Mouse (Mus musculus): ENCODE data around the gene Klhdc8b. TPM values are rescaled to one million over a fixed set of nuclear protein-coding genes. Genes with fewer than 3 reads are reported as not detected.

Klhdc8b gene
- polyA plus RNA-seq, 1 experiment from 2014 or later, result 26.8 TPM

DNA sequence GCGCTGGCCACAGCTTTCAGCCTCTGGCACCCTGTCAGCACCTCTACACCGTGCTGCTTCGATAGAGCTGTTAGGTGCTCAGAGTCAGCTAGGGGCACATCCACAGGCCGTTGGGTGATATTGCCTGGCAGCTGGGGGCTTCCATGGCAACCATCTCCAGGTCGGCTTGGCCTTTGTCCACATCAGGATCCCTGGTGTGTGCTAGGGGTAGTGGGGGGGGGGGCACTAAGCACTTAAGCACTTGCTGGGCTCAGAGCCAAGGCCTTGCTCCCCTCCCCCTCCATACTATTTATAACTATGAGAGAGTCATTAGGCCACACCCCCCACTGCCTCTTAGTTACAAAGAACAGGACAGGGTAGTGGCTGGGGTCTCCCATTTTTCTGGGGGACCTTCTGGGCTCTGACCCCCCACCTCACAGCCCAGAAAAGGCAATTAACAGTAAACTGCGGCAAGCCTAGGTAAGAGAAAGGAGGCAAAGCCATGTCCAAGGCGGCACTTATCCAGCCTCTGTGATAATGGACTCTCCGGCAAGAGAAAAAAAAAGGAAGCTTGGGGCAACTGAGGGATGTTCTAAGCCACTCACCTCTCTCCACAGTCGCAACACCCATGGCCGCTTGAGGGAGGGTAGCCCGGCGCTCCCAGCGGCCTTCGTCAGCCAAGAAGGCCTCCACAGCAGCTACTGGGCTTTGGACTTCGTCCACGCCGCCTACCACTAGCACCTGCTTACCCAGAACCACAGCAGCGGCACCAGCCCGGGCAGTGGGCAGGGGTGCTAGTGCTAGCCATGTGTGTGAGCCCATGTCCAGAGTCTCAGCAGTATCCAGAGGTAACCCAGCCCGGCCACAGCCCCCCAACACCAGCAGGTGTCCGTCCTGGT is 10.8 kb downstream of the Klhdc8b start:
- H3K4me1 ChIP-seq (replicated peaks; ENCODE audit: control insufficient read depth, insufficient read depth, low read length), result peaks cover 41% of the 10 kb centered on the region
- ATAC-seq (replicated peaks; ENCODE audit: low FRiP score) (peak; percentile 6; the same call in 1 of the 2 replicates), DNase-seq (ENCODE audit: low spot score) (no peak)
- no peaks in the 10 kb centered on the region for H3K9me3 ChIP-seq (ENCODE audit: control insufficient read depth, low read length)
- H3K4me2 ChIP-seq, result peak overlapping the region; percentile 98
- peak overlapping the region; percentile 90 for H3K27ac ChIP-seq (ENCODE audit: low read depth, low read length)
- H3K27me3 ChIP-seq (replicated peaks; ENCODE audit: control insufficient read depth, insufficient read depth, low read length), result no peaks in the 10 kb centered on the region
- 63% methylated on average over 21 of the region's 21 CpGs for WGBS
- H3K36me3 ChIP-seq (ENCODE audit: control insufficient read depth, insufficient read depth, low read length), result peaks cover 4% of the 10 kb centered on the region; the same call in 1 of the 2 replicates
- H3K9ac ChIP-seq (ENCODE audit: low read depth, low read length), result peak overlapping the region; percentile 70
- peak overlapping the region; percentile 65 for H3K4me3 ChIP-seq (ENCODE audit: low read depth, low read length)

DNA sequence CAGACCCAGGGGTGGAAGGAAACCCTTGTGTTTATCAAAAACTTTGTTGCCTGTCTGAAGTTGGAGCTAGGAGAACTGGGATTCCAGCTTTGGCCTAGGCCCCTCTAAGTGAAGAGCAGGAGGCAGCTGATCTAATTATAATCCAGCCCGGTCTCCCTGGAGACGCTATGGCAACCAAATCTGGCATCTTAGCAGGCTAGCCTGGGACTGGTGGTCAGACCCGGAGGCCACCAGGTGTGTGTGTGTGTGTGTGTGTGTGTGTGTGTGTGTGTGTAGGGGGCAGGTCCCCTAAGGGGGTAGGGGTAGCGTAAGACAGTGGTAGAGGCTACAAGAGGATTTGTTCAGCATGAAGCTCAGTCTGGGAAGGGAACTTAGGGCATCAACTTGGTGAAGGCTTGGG is 11.5 kb downstream of the Klhdc8b start:
- Histone ChIP-seq H3K9ac (ENCODE audit: low read depth, low read length) (peak overlapping the region; percentile 70), H3K36me3 (ENCODE audit: control insufficient read depth, insufficient read depth, low read length) (peaks cover 4% of the 10 kb centered on the region; the same call in 1 of the 2 replicates)

DNA sequence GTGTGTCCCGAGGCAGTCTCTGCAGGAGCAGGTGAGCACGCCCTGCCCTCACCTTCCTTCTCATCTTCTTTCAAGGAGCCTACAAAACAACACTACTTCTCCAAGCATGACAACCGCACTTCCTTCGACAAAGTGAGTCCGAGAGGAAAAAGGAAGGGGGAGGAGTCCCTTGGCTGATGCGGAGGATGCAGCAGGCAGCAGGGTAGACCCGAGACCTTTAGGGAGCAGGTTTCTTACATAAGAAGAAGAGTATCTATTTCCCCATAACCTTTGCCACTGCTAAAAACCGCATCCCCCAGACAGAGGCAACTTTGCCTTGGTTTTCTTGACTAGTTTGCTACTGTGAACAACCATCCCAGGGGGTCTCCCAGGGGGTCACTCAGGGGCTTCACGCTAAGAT is 16.3 kb downstream of the Klhdc8b start:
- 50% methylated on average over 9 of the region's 9 CpGs for WGBS
- ATAC-seq (replicated peaks; ENCODE audit: low FRiP score), result no peak
- H3K9me3 ChIP-seq (ENCODE audit: control insufficient read depth, low read length), result no peaks in the 10 kb centered on the region

More for the DNA sequence above, 11.5 kb downstream of the Klhdc8b start:
- peak overlapping the region; percentile 65 for H3K4me3 ChIP-seq (ENCODE audit: low read depth, low read length)
- DNase-seq (ENCODE audit: low spot score) (no peak), ATAC-seq (replicated peaks; ENCODE audit: low FRiP score) (no peak)
- no peaks in the 10 kb centered on the region for H3K27me3 ChIP-seq (replicated peaks; ENCODE audit: control insufficient read depth, insufficient read depth, low read length)
- peak overlapping the region; percentile 98 for H3K4me2 ChIP-seq
- H3K9me3 ChIP-seq (ENCODE audit: control insufficient read depth, low read length), result no peaks in the 10 kb centered on the region
- 70% methylated on average over 4 of the region's 4 CpGs for WGBS
- peak overlapping the region; percentile 13; the same call in 1 of the 2 replicates for H3K27ac ChIP-seq (ENCODE audit: low read depth, low read length)
- H3K4me1 ChIP-seq (replicated peaks; ENCODE audit: control insufficient read depth, insufficient read depth, low read length), result peaks cover 41% of the 10 kb centered on the region

DNA sequence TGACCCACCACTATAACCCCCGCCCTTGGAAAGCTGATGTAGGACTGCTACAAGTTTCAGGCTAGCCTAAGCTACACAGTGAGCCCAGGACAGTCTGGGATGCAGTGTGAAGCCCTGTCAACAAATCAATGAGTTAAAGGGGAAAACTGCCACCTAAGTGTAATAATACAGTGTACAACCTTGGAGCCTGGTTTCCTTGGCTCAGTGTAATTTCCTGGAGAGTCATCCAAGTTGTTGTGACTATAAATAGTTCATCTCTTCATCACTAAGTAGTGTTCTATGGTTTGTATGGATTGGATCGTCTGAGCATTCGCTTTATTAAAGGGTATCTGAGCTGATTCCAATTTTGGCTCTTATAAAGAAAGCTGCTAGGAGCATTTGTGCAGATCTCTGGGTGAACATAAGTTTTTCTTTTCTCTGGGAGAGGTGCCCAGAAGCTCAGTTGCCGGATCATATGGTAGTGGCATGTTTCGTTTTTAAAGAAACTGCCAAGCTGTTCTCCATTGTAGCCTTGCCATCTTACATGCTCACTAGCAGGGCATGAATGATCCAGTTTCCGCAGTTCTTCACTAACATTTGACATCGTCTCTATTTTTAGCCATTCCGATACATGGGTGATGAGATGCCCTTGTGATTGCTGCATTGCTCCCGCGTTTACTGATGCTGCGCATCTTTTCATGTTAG is 20.0 kb downstream of the Klhdc8b start:
- WGBS, result 88% methylated on average over 11 of the region's 11 CpGs
- Histone ChIP-seq H3K27me3 (replicated peaks; ENCODE audit: control insufficient read depth, insufficient read depth, low read length) (no peaks in the 10 kb centered on the region), H3K4me1 (replicated peaks; ENCODE audit: control insufficient read depth, insufficient read depth, low read length) (no peaks in the 10 kb centered on the region; the same call in 1 of the 2 replicates), H3K4me3 (ENCODE audit: low read depth, low read length) (no peak overlapping the region), H3K36me3 (ENCODE audit: control insufficient read depth, insufficient read depth, low read length) (no peaks in the 10 kb centered on the region), H3K4me2 (no peak overlapping the region), H3K27ac (ENCODE audit: low read depth, low read length) (no peak overlapping the region), H3K9me3 (ENCODE audit: control insufficient read depth, low read length) (no peaks in the 10 kb centered on the region), H3K9ac (ENCODE audit: low read depth, low read length) (no peak overlapping the region)
- DNase-seq (ENCODE audit: low spot score) (no peak), ATAC-seq (replicated peaks; ENCODE audit: low FRiP score) (no peak)

More for the DNA sequence above, 16.3 kb downstream of the Klhdc8b start:
- peaks cover 4% of the 10 kb centered on the region; the same call in 1 of the 2 replicates for H3K36me3 ChIP-seq (ENCODE audit: control insufficient read depth, insufficient read depth, low read length)
- no peak overlapping the region for H3K27ac ChIP-seq (ENCODE audit: low read depth, low read length)
- no peak overlapping the region for H3K4me3 ChIP-seq (ENCODE audit: low read depth, low read length)
- no peak overlapping the region for H3K9ac ChIP-seq (ENCODE audit: low read depth, low read length)
- peaks cover 8% of the 10 kb centered on the region for H3K4me1 ChIP-seq (replicated peaks; ENCODE audit: control insufficient read depth, insufficient read depth, low read length)
- no peak overlapping the region for H3K4me2 ChIP-seq
- no peak for DNase-seq (ENCODE audit: low spot score)
- H3K27me3 ChIP-seq (replicated peaks; ENCODE audit: control insufficient read depth, insufficient read depth, low read length), result no peaks in the 10 kb centered on the region

DNA sequence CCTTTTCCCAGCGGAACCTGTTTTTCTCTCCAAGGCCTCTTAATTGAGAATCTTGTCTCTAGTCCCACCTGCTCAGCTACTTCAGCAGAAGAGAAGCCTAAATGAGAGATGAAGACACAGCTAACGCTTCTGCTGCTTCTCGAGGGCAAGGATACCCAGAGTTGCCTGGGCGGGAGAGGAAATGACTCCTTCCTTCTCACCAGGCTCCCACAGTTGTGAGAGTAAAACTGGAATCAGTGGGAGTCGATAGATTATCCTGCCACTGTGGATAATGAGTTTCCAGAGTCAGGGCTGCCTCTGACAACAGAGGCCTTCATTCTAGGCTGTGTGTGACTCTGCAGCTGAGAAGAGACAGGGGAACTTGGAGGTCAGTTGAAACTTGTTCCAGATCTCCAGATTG is 20.9 kb downstream of the Klhdc8b start:
- no peak for DNase-seq (ENCODE audit: low spot score)
- no peak for ATAC-seq (replicated peaks; ENCODE audit: low FRiP score)
- no peak overlapping the region for H3K4me2 ChIP-seq
- H3K27me3 ChIP-seq (replicated peaks; ENCODE audit: control insufficient read depth, insufficient read depth, low read length), result no peaks in the 10 kb centered on the region
- 63% methylated on average over 5 of the region's 5 CpGs for WGBS
- no peak overlapping the region for H3K4me3 ChIP-seq (ENCODE audit: low read depth, low read length)
- H3K9me3 ChIP-seq (ENCODE audit: control insufficient read depth, low read length), result no peaks in the 10 kb centered on the region
- no peaks in the 10 kb centered on the region; the same call in 1 of the 2 replicates for H3K4me1 ChIP-seq (replicated peaks; ENCODE audit: control insufficient read depth, insufficient read depth, low read length)
- H3K27ac ChIP-seq (ENCODE audit: low read depth, low read length), result no peak overlapping the region
- no peak overlapping the region for H3K9ac ChIP-seq (ENCODE audit: low read depth, low read length)
- H3K36me3 ChIP-seq (ENCODE audit: control insufficient read depth, insufficient read depth, low read length), result no peaks in the 10 kb centered on the region

DNA sequence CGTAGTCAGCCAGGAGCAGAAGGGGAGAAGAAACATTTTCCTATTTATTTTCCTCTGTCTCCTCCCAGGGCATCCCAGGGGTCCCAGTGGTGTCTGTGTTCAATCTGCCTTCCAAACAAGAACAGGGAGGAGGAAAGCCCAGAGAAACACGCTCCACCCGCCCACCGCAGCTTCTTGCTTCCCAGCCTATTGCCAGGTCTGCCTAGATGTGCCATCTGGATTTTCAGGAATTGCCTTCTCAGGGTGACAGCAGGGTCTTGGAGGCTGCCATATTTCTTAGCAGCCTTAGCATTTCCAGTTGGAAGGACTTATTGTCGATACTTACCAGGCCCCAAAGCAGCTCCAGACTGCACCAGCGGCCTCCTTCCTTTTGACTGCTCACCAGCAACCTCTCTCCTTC is 22.2 kb downstream of the Klhdc8b start:
- ATAC-seq (replicated peaks; ENCODE audit: low FRiP score) (no peak), DNase-seq (ENCODE audit: low spot score) (no peak)
- H3K9ac ChIP-seq (ENCODE audit: low read depth, low read length), result no peak overlapping the region
- H3K9me3 ChIP-seq (ENCODE audit: control insufficient read depth, low read length), result no peaks in the 10 kb centered on the region
- no peak overlapping the region for H3K27ac ChIP-seq (ENCODE audit: low read depth, low read length)
- no peaks in the 10 kb centered on the region for H3K36me3 ChIP-seq (ENCODE audit: control insufficient read depth, insufficient read depth, low read length)
- H3K4me2 ChIP-seq, result no peak overlapping the region
- no peak overlapping the region for H3K4me3 ChIP-seq (ENCODE audit: low read depth, low read length)
- H3K4me1 ChIP-seq (replicated peaks; ENCODE audit: control insufficient read depth, insufficient read depth, low read length), result no peaks in the 10 kb centered on the region
- WGBS, result 84% methylated on average over 6 of the region's 6 CpGs
- H3K27me3 ChIP-seq (replicated peaks; ENCODE audit: control insufficient read depth, insufficient read depth, low read length), result no peaks in the 10 kb centered on the region

DNA sequence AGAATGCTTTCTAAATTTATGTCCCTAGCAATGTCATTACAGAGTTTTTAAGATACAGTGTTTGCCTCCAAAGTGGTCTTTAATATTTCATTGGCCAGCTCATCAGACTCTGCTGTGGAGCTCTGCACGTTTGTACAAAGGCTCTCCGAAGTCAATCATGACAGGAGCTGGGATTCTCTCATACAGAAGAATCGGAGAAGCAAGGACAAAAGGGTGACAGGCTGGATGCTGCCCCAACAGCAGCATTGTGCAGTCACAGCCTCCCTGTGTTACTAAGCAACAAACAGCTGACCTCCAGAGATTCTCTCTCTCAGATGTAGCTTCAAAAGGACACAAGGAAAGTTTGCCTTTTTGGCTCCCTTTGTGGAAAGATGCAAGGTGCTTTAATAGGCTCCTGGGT is 25.2 kb downstream of the Klhdc8b start, which contains the start of gene BC048562:
BC048562 (plus strand) TSS at position 301 of the 400 bp plus-strand sequence.
- H3K36me3 ChIP-seq (ENCODE audit: control insufficient read depth, insufficient read depth, low read length), result no peaks in the 10 kb centered on the region
- no peaks in the 10 kb centered on the region for H3K4me1 ChIP-seq (replicated peaks; ENCODE audit: control insufficient read depth, insufficient read depth, low read length)
- no peak within 1 kb of the TSS for H3K4me3 ChIP-seq (ENCODE audit: low read depth, low read length)
- no peak within 1 kb of the TSS for H3K4me2 ChIP-seq
- ATAC-seq (replicated peaks; ENCODE audit: low FRiP score) (no peak), DNase-seq (ENCODE audit: low spot score) (no peak)
- H3K9ac ChIP-seq (ENCODE audit: low read depth, low read length), result no peak within 1 kb of the TSS
- H3K9me3 ChIP-seq (ENCODE audit: control insufficient read depth, low read length), result no peaks in the 10 kb centered on the region
- no peak within 1 kb of the TSS for H3K27ac ChIP-seq (ENCODE audit: low read depth, low read length)
- H3K27me3 ChIP-seq (replicated peaks; ENCODE audit: control insufficient read depth, insufficient read depth, low read length), result no peaks in the 10 kb centered on the region
- WGBS, result 70% methylated on average over 3 of the region's 3 CpGs

DNA sequence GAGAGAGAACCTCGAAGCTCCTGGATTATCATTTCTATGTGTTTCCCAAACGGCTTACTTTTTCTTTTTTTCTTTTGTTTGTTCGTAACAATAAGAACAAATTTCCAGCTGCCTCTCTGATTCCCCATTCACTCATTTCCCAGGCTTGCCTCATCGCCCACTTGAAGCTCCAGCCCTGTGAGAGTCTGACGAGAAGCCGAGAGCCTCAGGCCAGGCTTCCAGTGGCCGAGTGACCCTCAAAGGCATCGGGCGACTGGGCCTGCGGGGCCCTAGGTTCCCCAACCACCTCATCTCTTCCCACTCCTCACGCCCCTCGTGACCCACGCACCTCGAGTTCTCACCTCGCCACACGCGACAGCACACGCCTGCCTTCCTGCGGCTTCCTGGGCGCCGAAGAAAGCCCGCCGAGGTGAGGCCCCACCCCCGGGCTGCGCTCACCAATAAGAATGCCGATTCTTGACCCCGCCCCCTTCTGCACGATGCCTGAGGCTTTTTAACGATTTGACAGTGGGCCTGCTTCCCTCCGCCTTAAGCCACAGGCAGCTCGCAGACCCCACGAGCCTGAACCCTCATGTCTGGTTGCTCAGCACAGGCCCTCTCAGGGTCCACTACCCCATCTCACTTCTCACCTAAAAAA is 29.8 kb downstream of the Klhdc8b start:
- Histone ChIP-seq H3K9ac (ENCODE audit: low read depth, low read length) (no peak overlapping the region), H3K4me1 (replicated peaks; ENCODE audit: control insufficient read depth, insufficient read depth, low read length) (no peaks in the 10 kb centered on the region), H3K27me3 (replicated peaks; ENCODE audit: control insufficient read depth, insufficient read depth, low read length) (no peaks in the 10 kb centered on the region), H3K36me3 (ENCODE audit: control insufficient read depth, insufficient read depth, low read length) (no peaks in the 10 kb centered on the region), H3K27ac (ENCODE audit: low read depth, low read length) (no peak overlapping the region), H3K9me3 (ENCODE audit: control insufficient read depth, low read length) (no peaks in the 10 kb centered on the region), H3K4me2 (peak overlapping the region; percentile 37), H3K4me3 (ENCODE audit: low read depth, low read length) (0 out of 2 replicates have a peak overlapping the region, but pooled peaks have one; percentile 0)
- 44% methylated on average over 32 of the region's 32 CpGs for WGBS
- ATAC-seq (replicated peaks; ENCODE audit: low FRiP score) (peak; percentile 58; the same call in 1 of the 2 replicates), DNase-seq (ENCODE audit: low spot score) (peak; percentile 45)
